Mouse (Mus musculus): ENCODE data around the gene Scn10a.

The Scn10a gene

GRCm38 (mm10) chr9:119641985-119642384 lies 77.1 kb downstream of the Scn10a start:
- DNase-seq (ENCODE audit: low read depth in 1 of 2, low spot score in 2 of 2), result no peak

- DNase-seq (ENCODE audit: low read depth in 1 of 2, low spot score in 2 of 2), result no peak
These were observed 84.8 kb downstream of the Scn10a start for GRCm38 (mm10) chr9:119634216-119634843.

- DNase-seq (ENCODE audit: low read depth in 1 of 2, low spot score in 2 of 2), result no peak
These were observed 85.6 kb downstream of the Scn10a start for GRCm38 (mm10) chr9:119633475-119633874.

GRCm38 (mm10) chr9:119632801-119633200 lies 86.3 kb downstream of the Scn10a start:
- DNase-seq (ENCODE audit: low read depth in 1 of 2, low spot score in 2 of 2), result no peak

GRCm38 (mm10) chr9:119631899-119632533 lies 87.1 kb downstream of the Scn10a start:
- no peak for DNase-seq (ENCODE audit: low read depth in 1 of 2, low spot score in 2 of 2)

- no peak for DNase-seq (ENCODE audit: low read depth in 1 of 2, low spot score in 2 of 2)
These were observed 87.7 kb downstream of the Scn10a start for GRCm38 (mm10) chr9:119631393-119631898.

GRCm38 (mm10) chr9:119628690-119629268 lies 90.3 kb downstream of the Scn10a start:
- no peak for DNase-seq (ENCODE audit: low read depth in 1 of 2, low spot score in 2 of 2)

GRCm38 (mm10) chr9:119627227-119627626 lies 91.9 kb downstream of the Scn10a start:
- no peak for DNase-seq (ENCODE audit: low read depth in 1 of 2, low spot score in 2 of 2)

- no peak for DNase-seq (ENCODE audit: low read depth in 1 of 2, low spot score in 2 of 2)
These were observed 95.0 kb downstream of the Scn10a start for GRCm38 (mm10) chr9:119624151-119624550.

GRCm38 (mm10) chr9:119614798-119615197 lies 104.3 kb downstream of the Scn10a start:
- DNase-seq (ENCODE audit: low read depth in 1 of 2, low spot score in 2 of 2), result no peak

- DNase-seq (ENCODE audit: low read depth in 1 of 2, low spot score in 2 of 2), result no peak
These were observed 108.5 kb downstream of the Scn10a start for GRCm38 (mm10) chr9:119610563-119611166.

- DNase-seq (ENCODE audit: low read depth in 1 of 2, low spot score in 2 of 2), result no peak
These were observed 112.2 kb downstream of the Scn10a start for GRCm38 (mm10) chr9:119606906-119607305.

GRCm38 (mm10) chr9:119604607-119605006 lies 114.5 kb downstream of the Scn10a start:
- no peak for DNase-seq (ENCODE audit: low read depth in 1 of 2, low spot score in 2 of 2)

- DNase-seq (ENCODE audit: low read depth in 1 of 2, low spot score in 2 of 2), result no peak
These were observed 120.6 kb downstream of the Scn10a start for GRCm38 (mm10) chr9:119598501-119598900.

- DNase-seq (ENCODE audit: low read depth in 1 of 2, low spot score in 2 of 2), result no peak
These were observed 121.8 kb downstream of the Scn10a start for GRCm38 (mm10) chr9:119597332-119597731.

GRCm38 (mm10) chr9:119589592-119589991 lies 129.5 kb downstream of the Scn10a start:
- DNase-seq (ENCODE audit: low read depth in 1 of 2, low spot score in 2 of 2), result no peak

- no peak for DNase-seq (ENCODE audit: low read depth in 1 of 2, low spot score in 2 of 2)
These were observed 130.2 kb downstream of the Scn10a start for GRCm38 (mm10) chr9:119588763-119589449.

GRCm38 (mm10) chr9:119580668-119581067 lies 138.5 kb downstream of the Scn10a start:
- peak in 1 of 2 experiments; percentile 11 for DNase-seq (ENCODE audit: low read depth in 1 of 2, low spot score in 2 of 2)

GRCm38 (mm10) chr9:119580187-119580586 lies 138.9 kb downstream of the Scn10a start:
- no peak for DNase-seq (ENCODE audit: low read depth in 1 of 2, low spot score in 2 of 2)

- no peak for DNase-seq (ENCODE audit: low read depth in 1 of 2, low spot score in 2 of 2)
These were observed 140.3 kb downstream of the Scn10a start, which contains the start of gene Scn5a for GRCm38 (mm10) chr9:119578636-119579438. Gene Scn5a, minus strand, starts transcription at chr9:119579016.

- no peak for DNase-seq (ENCODE audit: low read depth in 1 of 2, low spot score in 2 of 2)
These were observed 140.8 kb downstream of the Scn10a start for GRCm38 (mm10) chr9:119578311-119578635.

All from monocyte, adult 2 months (primary cell).